Mouse (Mus musculus): ENCODE measurements around the gene Plce1.
"Not testable (repeated sequence)": the region's sequence is repeated elsewhere in the genome, so short reads cannot be mapped to it uniquely, and the experiment has no call there.

Gene Plce1

DNA sequence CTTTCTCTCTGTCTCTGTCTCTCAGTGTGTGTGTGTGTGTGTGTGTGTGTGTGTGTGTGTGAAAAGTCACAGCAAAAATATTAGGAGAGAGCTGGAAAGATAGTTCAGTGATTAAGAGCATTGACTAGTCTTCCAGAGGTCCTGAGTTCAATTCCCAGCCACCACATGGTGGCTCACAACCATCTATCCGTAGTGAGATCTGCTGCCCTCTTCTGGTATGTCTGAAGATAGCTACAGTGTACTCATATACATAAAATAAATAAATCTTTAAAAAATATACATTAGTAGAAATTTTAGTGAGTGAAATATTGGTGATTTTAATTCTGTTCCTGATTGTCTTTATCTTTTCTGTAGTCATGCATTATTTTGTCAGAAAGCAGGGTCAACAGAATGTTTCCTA is 161.6 kb downstream of the Plce1 start:
- DNase-seq: not testable (repeated sequence)

DNA sequence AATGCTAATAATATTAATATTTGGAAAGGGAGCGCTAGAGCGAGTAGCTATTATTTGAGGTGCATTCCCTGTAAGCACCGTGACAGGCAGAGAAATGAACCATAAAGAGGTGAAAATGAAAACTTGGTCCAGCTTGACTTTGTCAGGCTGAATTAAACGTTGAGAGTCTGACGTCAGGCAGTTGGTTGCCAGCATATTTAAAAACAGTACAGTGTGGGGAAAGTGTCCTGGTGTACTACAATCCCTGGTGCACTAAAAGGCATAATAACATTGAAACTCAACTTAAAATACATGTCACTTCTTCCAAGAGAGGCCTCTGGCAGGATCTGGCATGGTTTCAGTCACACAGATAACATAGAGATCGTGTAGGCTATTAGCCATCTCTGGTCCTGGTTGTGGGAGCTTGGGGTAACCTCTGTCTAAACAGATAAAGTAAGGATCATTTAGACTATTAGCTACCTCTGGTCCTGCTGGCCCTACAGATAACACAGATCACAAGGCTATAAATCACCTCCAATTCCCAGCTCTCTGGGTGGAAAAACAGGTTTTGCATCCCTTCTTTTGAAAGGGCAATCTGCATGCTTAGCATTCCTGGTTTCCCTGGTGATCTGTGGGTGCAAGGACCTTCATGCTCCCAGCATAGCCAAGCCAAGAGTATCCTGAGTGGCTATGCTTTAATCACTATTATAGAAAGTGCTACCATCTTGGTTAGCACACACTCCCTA is 164.1 kb downstream of the Plce1 start:
- peak in 1 of 2 experiments; percentile 26 for DNase-seq

DNA sequence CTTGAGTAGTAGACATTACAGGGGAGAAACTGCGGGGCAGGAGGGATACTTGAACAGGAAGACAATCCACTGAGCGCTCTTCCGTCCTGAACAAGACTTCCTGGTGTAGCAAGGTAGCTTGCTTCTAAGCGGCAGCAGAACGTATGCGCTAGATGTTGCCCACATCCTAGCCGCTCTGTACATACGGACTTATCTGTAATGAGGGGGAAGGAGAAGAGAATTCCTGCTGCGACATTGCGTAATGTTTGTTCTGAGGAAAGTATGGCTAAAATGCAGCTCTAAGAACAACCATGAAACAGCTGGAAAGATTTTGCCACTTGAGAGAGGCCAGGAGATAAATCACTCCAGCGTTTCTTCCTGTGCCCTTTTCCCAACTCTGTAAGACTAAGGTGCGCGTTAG is 177.1 kb downstream of the Plce1 start:
- peak in 1 of 2 experiments; percentile 6 for DNase-seq

DNA sequence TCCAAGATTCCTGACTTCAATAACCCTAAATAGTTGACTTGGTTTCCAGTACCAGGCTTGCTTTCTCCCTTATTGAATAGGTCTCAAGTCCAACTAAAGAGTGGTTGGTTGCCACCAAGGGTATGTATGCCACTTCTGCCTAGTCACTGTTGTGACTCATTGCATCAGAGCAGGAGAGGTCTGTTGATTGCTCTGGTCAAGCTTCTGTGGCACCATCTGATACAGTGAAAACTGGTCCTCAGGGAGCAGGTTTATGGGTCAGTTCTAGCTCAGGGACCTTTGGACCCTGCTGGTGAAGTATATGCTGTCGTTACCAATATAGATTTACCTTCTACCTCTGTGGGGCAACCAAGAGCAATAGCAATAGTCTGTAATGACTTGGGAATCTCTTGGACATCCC is 184.5 kb downstream of the Plce1 start:
- no peak for DNase-seq

DNA sequence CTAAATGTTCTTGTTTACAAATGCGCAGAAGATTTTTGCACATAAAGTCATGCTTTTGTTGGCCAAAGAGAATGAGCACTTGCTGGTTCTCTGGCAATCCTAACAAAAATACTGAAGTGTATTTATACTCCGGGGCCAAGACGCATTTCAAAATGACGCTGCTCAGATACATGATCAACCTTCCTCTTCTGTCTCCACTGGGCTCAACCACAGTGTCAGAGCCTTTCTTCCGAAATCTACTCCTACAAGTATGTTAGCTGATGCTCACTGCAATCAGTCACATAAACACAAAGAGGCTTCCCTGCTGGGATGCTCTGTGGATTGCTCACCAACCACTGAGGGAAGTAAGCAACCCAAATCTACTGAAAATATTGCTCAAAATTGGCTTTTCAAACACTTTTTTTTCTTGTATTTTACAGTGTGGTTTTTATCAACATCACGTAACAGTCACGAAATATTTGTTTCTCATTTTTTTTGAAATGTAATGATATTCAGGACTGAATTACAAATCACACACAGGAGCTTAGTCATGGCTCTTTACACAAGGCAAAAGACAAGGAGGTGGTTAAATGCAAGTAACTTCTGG is 191.2 kb downstream of the Plce1 start:
- no peak for DNase-seq

DNA sequence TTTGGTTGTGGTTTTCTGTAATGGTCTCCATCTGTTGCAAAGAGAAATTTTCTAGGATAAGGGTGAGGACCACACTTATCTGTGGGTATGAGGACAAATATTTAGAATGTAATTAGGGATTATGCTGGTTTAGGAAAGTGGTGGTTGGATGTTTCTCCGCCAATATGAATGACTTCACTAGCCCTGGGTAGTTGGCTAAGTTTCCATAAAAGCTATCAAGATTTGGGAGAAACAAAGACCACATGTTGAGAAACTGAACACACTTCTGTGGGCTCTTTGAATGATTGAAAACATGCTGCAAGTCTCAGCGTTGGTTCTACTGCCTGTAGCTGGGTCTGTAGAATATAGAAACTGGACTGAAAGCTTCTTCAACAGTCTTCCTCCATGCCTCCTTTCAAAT is 193.0 kb downstream of the Plce1 start:
- no peak for DNase-seq

DNA sequence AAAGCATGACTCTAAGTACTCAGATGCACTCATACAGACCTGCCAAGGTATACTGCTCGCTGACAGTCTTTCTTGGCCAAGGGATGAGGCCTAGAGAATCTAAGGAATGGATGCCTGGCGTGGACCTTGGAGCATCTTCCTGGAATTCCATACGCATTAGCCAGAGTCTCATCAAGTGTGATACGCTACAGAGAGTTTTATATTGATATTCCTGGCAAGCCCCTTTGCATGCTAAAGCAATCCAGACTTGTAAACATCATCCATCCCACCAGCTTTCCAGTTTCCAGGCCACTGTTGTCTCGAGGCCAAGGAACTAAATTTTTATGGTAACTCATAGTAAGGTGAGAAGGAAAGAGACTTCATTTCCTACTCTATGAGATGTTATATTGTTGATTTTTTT is 197.7 kb downstream of the Plce1 start:
- no peak for DNase-seq

DNA sequence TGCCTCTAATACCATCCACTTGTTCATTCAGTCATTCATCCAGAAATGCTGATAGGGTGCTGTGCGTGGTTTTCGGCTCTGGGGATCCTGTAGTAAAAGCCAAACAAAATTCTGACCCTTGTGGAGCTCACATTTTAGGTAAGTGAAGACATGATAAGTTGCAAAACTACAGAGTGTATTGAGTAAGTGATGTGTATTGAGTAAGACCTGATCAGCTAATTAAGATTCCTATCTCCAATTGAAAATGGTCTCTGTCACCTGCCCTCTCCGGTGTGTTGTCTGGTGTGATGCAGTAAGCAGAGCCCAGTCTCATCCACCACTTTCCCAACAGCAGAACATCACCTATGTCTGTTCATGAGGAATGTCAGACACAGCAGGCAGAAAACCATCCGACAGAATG is 198.6 kb downstream of the Plce1 start:
- DNase-seq: no peak

DNA sequence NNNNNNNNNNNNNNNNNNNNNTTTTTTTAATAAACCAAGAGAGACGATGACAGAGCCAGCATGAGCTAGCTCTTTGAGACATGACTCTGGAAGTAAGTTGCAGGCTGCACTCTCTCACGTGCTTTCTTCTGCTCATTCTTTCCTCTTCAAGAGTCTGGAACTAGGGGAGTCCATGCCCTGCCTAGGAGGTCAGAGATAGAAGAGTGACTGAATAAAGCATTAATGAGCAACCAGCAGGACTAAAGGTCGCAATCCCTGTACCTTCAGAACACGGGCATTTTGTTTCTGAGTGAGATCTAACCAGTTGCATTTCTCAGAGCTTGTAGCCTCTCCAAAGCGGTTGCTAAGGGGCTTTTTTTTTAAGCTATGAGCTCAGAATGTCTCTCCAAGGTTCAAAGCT is 206.4 kb downstream of the Plce1 start:
- no peak for DNase-seq

DNA sequence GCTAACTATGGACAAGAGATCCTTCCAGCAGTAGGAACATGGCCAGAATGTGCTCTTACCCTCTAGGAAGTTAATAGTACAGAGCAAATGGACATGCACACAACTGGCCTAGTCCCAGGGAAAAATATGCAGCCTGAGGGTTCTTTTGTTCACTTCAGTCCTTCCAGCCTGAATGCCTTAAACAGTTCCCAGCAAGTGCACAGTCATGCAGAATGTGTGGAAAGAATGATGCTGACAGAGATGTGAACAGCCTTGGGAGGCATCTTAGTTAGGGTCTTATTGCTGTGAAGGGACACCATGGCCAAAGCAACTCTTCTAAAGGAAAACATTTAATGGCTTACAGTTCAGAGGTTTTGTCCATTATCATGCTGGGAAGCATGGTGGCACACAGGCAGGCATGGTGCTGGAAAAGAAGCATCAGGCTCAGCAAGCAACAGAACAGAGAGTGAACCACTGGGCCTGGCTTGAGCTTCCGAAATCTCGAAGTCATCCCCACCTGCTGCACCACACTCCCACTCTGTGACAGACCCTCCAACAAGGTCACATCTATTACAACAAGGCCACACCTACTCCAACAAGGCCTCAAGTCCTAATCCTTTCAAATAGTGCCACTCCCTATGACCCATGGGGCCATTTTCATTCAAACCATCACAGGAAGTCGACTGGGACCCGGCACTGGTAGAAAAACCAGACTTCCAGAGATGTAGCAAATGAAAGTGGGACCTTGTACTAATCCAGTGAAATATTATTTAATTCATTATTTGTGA is 208.0 kb downstream of the Plce1 start:
- no peak for DNase-seq

DNA sequence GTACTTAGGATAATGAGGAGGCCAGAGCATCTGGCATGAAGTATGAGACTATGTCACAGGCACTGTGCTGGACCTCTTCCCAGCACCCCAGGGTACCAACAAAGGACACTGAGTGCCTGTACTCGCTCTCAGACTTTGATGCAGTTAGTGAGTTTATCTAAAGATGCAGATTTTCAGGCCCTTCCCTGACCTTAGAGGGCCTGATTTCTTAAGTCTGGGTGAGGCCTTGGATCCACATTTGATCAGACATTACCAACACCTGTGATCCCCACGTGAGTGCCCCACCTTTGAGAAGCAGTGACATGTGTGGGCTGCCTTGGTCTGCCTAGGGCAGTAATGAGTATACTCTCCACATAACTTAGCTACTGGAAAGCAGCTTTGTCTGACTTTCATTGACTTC is 209.4 kb downstream of the Plce1 start:
- DNase-seq: no peak

DNA sequence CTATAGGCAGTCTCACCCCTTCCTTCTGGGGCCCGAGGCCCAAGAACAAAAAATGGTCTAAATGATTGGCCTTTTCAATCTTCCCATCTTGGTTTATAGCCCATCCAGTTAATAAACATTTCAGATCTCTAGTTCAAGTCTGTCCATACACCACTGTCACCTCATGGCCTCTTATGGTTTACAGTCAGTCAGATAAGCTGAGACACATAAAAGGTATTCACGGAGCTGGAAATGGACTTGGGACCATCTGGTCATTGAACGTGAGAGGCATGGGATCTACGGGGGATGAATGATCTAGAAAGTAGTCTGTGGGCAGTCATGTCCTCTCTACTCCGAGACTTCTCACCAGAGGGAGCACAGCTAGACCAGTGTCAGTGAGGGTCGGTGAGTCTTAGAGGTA is 210.6 kb downstream of the Plce1 start:
- no peak for DNase-seq

DNA sequence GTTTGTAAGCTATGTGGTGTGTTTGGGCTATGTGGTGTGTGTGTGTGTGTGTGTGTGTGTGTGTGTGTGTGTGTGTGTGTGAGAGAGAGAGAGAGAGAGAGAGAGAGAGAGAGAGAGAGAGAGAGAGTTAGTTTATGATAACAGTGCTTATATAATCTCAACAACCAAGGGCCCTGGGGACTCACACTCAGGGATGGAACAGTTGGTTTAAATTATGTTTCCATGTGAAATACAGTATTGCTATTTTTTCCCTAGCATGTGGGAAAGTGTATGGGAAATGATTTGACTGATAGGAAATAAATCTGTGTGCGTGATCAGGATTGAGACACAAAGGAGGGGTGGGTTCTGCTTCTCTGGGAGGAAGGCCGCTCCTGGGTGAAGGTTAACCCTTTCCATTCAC is 212.4 kb downstream of the Plce1 start:
- DNase-seq: no peak

DNA sequence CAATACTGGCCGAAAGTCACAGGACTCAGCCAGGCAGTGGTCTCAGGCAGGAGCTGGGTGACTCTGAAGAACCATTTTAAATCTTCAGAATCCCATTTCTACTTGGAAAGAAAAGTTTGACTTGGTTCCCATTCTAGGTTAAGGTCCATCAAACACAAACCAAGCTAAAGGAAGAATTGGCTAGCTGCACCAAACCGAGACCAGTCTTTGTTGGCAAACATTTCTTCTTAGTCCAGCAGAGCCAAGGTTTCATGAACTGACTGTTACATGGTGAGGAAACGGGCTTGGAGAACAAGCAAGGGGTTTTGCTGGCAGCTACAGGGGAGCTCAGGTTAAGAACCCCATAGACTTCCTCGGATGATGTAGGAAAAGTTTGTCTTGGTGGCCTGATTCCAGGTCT is 212.9 kb downstream of the Plce1 start:
- no peak for DNase-seq

DNA sequence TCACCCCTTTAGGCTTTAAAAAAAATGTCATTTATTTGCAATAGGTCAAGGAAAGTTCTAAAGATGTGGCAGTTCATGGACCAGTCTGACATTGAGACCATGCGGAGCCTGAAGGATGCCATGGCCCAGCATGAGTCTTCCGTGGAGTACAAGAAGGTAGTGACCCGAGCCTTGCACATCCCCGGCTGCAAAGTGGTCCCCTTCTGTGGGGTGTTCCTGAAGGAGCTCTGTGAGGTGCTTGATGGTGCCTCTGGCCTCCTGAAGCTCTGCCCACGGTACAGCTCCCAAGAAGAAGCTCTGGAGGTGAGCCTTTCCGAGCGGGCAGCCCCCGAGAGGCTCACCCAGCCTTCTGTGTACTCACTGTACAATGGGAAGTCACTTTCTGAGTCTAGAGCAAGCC is 220.9 kb downstream of the Plce1 start:
- no peak for DNase-seq

DNA sequence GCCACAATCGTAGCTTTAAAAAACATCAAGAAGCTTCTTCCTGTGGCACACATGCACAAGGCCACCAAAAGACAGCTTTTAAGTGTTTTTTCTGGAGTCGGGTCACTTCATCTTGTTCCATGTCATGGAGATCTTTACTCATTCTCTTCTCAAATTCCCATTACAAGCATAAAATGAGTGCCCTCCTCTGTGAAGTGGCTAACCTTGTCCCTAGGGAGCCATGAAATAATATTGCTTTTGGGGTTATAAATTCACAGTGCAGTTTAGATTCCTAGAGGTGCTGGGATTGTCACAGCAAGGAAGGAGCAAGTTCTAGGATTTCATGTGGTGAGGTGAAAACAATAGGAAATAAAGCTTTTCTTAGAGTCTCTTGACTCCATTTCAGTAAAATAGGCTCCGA is 223.8 kb downstream of the Plce1 start:
- no peak for DNase-seq

DNA sequence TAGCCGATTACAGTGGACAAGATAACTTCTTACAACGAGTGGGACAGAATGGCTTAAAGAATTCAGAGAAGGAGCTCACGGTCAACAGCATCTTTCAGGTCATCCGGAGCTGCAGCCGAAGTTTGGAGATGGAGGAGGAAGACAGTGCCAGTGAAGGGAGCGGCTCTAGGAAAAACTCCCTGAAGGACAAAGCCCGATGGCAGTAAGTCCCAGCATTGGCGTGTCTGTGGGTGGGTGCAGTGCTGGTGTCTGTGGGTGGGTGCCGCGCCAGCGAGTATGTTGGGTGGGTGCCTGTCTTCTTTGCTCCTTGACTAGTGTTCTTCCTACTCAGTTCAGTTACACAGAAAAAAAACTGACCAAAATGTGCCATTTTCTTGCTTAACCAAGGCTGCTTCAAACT is 224.3 kb downstream of the Plce1 start:
- DNase-seq: no peak

DNA sequence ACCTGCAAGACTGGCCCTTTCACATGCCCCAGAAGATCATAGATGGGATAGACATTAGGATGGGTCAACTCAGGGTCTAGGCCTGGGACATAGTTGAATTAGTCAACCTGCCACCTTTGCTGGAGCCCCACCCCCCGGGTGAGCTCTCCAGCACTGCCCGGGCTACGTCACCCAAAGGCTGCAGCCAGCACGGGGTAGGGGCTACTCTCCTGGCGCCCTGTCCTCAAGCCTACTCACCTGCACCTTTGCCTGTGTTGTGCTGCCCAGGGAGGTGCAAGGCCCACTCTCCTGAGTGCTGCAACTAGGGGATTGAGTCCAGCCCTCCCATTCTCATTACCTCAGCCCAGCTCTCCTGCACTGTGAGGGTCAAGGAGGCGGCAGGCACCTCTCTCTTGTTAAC is 225.5 kb downstream of the Plce1 start:
- no peak for DNase-seq

DNA sequence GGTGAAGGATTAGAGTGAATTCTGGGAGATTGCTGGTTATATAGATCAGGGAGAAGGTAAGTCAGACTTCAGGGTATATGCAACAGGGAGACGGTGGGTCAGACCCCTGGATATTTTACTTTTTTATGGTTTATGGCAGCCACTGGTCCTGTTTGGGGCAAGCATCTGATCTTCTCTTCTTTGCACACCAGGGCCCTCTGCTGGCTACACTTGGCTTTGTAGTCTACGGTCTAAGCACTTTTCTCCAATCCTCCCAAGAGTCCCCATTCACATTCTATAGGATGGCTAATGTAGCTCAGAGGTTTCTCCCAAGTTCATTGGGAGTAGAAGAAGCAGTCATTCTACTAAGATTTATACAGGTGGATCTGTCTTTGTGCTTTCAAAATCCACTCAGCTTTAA is 228.5 kb downstream of the Plce1 start:
- DNase-seq: peak; percentile 10 to 12

DNA sequence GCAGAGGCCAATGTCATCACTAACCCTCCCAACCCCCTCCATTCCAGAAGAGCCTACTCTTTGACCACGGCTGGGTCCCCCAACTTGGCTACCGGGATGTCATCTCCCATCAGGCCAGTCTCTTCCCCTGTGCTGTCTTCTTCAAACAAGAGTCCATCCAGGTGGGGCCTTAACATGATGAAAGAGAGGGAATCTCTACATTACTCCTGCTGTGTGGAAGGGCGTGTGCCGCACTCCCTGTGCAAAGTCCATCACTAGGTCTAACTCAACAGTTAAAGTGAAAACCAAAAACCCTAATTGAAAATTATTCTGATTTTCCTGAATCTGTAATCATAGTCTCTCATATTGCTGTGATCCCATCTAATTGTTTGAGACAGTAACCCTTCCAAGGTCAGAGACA is 240.9 kb downstream of the Plce1 start:
- no peak for DNase-seq

DNA sequence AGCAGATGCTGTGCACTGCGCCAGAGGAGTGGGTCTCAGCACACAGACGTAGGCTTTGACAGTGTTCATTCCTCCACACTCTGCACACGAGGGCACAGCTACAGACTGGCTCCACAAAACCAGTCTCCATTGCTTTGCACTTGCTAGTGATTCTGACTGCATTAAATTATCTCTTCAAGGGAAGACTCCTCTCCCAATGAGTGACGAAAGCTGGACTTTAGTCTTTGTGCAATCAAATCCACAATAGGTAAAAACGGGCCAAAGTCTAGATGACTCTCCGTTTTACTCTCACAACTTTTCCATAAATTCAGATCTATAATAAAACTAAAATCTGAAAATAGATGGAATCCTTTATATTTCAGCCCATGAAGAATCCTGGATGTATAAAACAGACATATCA is 242.1 kb downstream of the Plce1 start:
- no peak for DNase-seq

DNA sequence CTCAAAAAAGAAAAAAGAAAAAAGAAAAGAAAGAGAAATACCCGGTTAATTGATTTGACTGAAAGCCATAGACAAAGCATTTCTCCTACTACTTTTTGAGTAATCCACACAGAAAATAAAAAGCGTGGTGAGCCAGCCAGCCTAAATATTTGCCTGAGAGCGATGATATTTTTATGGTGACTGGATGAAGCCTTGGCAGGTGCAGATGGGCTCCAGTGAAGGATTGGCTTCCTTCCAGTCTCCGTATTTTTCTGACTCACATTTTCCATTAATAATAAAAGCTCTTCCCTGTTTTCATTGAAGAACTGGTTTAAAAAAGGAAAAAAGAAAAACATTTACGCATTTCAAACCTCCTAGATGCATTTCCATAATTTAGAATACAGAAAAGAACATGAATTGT is 243.1 kb downstream of the Plce1 start:
- DNase-seq: no peak

DNA sequence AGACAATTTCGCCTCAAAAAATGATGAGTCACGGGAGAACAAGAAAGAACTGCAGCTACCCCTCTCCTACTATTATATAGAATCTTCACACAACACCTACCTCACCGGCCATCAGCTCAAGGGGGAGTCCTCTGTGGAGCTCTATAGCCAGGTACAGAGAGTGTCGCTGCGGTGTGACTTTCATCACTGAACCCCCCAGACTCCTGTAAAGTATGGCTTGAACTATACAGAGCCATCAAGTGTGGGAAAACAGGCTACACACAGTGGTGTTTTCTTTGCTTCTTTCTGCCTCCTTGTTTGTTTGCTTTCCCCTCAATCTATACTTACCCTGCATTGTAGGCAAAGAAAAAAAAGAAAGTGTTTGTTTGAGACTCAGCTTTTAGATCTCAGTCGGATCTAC is 247.9 kb downstream of the Plce1 start:
- no peak for DNase-seq

DNA sequence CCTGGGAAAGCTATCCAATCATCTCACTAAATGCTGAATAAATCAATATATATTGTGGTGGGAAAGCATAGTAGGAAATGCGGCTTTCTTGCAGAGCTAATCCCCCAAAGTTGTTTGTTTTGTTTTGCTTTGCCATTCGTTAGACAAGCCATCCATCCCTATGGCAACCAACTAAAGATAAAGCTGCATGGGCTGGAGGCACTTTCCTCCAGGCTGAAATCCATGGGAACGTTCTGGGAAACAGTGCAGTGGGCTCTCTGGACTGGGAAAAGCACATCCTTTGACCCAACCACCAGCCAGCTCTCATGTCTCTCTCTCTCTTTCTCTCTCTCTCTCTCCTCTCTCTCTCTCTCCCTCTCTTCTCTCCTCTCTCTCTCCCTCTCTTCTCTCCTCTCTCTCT is 248.4 kb downstream of the Plce1 start:
- DNase-seq: no peak

Data from lung, adult 18-20 months (tissue).